Mouse (Mus musculus): ENCODE measurements around the gene Cwh43.
A peak's percentile ranks its signal among the peaks of the same experiment; 100 is the strongest.
"Not testable (repeated sequence)": the region's sequence is repeated elsewhere in the genome, so short reads cannot be mapped to it uniquely, and the experiment has no call there.

The Cwh43 gene

DNA sequence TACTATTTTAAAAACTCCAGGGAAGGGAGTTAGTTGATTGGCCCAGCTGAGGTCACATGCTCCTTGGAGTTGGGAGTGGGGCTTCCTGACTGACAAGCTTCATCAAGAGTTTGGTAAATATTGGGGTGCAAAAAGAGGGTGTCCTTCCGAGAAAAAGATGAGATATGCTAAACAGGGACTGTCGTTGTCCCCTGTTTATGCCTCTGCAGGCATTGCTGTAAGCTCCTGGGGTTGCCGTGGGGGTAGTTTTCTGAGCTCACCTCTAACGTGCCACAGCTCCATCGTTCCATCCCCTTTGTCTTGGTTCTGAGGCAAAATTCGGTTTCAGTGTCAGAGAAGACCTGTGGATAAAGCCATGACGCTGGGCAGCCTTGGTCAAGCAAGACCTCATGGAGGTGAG lies 74.8 kb downstream of the Cwh43 start, which contains the start of gene Dcun1d4:
Gene Dcun1d4, plus strand, starts transcription at position 301 of the 400 bp plus-strand sequence.
- no peak for DNase-seq (ENCODE audit: low spot score)

DNA sequence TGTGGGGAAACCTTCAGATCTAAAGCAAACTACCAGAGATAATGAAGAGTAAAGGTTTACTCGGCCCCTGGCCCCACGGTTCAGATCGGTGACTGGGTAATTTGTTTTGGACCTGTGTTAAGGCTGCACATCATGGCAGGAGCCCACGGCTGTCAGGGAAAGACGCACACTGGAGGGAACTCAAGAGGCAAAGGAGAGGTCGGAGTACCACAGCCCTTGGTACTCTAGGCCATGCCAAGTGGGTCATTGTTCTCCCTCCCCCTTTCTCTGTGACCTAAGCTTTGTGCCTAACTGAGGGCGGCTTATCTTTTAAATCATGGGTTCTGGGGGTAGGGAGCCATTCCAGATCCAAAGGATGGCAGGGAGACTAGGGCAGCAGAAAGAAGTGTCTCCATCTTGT lies 75.5 kb downstream of the Cwh43 start:
- DNase-seq (ENCODE audit: low spot score) = no peak

- not testable (repeated sequence) for DNase-seq (ENCODE audit: low spot score)
Observed at GRCm38 (mm10) chr5:73482381-73482780, 76.5 kb downstream of the Cwh43 start.

GRCm38 (mm10) chr5:73484016-73484615 lies 78.2 kb downstream of the Cwh43 start:
- DNase-seq (ENCODE audit: low spot score) = no peak

DNA sequence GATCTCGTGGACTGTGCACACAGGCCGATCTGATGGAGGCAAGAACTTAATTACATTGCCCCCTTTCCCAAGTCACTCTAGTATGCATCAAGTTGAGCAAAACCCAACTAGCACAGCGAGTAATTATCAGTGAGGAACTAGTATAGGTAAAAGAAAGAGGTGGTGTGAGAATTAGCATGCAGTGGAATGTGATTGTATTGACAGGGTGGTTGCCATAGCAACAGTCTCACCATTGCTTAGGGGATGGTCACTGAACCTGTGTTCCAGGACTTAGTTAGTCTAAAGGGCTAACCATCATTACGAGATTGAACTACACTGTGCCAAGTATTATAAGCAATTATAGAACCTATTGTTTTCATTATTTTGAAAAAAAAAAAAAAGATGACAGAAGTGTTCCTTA lies 80.6 kb downstream of the Cwh43 start:
- DNase-seq (ENCODE audit: low spot score) = no peak

- DNase-seq (ENCODE audit: low spot score) = no peak
Observed at GRCm38 (mm10) chr5:73489915-73490314, 84.0 kb downstream of the Cwh43 start.

GRCm38 (mm10) chr5:73490596-73491073 lies 84.8 kb downstream of the Cwh43 start:
- DNase-seq (ENCODE audit: low spot score) = peak; percentile 98

DNA sequence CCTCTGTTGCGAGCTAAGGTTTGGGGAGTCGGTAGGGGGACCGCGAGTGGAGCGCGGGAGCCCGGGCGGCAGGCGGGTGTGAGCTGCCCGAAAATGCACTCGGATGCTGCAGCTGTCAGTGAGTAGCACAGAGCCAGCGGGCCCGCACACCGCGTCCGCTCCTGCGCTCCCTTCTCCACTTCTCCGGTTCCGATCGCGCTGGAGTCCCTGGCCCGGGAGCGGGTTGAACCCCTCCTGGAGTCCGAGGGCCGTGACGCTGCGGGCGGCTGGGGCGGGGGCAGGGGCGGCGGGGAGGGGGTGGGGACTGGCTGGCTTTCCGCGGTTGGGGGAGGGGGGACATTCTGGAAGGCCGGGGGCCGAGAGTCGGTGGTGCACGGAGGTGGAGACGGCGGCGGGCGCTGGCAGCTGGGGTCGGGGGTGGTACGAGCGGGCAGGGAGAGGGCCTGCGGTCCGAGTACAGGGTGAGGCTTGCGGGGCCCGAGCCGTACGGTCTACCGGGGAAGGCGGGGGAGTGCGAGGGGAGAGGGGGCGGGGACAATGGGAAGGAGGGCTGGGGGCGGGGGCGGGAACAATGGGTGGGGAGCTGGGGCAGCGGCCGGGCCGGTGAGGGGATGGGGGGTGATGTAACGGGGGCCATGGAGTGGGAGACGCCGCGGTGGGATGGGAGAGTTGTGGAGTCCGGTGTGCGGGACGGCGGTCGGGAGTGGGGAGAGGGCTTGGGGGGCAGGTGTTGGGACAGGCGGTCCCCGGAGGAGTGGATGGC lies 85.4 kb downstream of the Cwh43 start:
- DNase-seq (ENCODE audit: low spot score) = no peak

- DNase-seq (ENCODE audit: low spot score) = peak; percentile 77
Observed at GRCm38 (mm10) chr5:73491837-73492720, 86.2 kb downstream of the Cwh43 start.

DNA sequence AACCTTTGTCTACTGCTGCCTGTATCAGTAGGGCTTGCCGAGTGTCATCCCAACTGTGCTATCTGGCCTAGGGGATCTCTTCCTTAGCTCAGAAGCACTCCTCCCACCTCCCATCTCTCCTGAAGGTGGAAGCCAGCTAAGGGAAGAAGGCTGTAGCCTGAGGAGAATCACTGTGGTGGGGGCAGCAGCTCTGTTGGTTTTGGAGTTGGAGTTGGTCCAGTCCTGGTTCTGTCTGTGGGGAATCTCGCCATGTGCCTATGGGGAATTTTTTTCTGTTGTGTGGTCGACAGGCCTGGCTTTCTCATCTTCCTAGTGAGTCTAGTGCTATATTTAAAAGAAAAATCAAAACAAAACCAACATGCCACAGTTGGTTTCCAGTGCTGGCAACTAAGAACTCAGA lies 91.5 kb downstream of the Cwh43 start:
- no peak for DNase-seq (ENCODE audit: low spot score)

- DNase-seq (ENCODE audit: low spot score) = no peak
Observed at GRCm38 (mm10) chr5:73498559-73498958, 92.7 kb downstream of the Cwh43 start.

- DNase-seq (ENCODE audit: low spot score) = no peak
Observed at GRCm38 (mm10) chr5:73500867-73501440, 95.1 kb downstream of the Cwh43 start.

GRCm38 (mm10) chr5:73502422-73502821 lies 96.5 kb downstream of the Cwh43 start:
- DNase-seq (ENCODE audit: low spot score) = no peak
